Mouse (Mus musculus): ENCODE measurements around the gene Vmn1r174.
"Not testable (repeated sequence)": the region's sequence is repeated elsewhere in the genome, so short reads cannot be mapped to it uniquely, and the experiment has no call there.

Gene Vmn1r174

DNA sequence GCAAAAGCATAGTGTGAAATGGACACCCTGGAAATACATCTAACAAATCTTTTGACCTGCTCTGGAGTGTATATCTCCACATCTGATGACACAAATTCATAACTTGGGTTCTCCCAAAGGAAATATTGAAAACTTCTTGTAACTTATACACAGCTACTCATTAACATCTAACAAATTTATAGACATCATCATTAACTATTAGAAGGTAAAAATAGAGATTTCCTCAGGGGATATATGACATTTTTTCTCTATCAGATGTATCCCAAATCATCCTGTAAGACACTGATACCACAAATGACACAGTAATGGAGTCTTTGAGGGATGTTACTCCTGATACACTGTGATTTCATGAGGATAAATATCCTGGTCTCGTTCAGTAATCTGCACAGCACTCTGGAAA lies at the start of gene Vmn1r174:
TSS of gene Vmn1r174 (plus strand) at position 301 of the 400 bp plus-strand sequence.
- not testable (repeated sequence) for DNase-seq (ENCODE audit: low spot score)

DNA sequence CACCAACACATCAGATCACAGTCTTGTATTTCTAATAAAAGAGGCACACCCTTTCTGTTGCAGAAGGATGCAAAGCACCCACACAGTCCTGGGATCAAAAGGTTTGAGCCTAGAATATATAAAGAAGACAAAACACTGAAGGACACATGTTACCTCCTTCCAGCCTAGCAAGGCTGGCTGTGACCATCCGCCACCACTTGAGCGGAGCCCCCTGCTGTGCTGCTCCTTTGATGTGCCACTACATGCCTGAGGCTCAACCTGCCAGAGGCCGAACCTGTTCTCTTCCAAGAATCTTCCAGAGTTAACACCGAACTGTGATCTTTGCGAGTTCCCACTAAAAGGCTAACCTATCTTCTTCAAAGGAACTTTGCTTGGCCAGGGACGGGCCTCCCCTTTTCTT lies 32.5 kb downstream of the Vmn1r174 start:
- DNase-seq (ENCODE audit: low spot score): no peak

DNA sequence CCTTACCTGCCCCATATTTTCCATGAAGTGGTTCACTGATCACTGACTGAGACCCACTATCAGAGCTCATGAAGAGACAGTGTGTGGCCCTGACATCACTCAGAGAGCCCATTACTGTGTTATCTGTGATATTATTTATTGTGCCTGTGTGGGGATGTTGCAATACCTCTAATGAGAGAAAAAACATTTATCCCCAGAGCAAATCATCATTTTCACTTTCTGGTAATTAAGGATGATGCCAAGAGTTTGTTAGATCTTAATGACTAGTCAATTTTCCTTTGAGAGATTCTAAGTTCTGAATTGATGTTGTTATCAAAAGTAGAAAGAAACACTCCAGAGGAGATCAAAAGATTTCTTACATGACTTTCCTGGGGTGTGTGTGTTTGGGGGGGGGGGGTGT lies 58.5 kb downstream of the Vmn1r174 start, which contains the start of gene Vmn1r175:
TSS of gene Vmn1r175 (minus strand) at position 101 of the 400 bp plus-strand sequence.
- DNase-seq (ENCODE audit: low spot score): not testable (repeated sequence)

Measured in testis, postnatal 14 days (tissue).